Mouse (Mus musculus): ENCODE results near the gene Wwtr1. TPM values are rescaled to one million over a fixed set of nuclear protein-coding genes. Genes with fewer than 3 reads are reported as not detected.
A peak's percentile ranks its signal among the peaks of the same experiment; 100 is the strongest.

The Wwtr1 gene
- polyA plus RNA-seq, 1 experiment from 2014 or later = 26.3 TPM

DNA sequence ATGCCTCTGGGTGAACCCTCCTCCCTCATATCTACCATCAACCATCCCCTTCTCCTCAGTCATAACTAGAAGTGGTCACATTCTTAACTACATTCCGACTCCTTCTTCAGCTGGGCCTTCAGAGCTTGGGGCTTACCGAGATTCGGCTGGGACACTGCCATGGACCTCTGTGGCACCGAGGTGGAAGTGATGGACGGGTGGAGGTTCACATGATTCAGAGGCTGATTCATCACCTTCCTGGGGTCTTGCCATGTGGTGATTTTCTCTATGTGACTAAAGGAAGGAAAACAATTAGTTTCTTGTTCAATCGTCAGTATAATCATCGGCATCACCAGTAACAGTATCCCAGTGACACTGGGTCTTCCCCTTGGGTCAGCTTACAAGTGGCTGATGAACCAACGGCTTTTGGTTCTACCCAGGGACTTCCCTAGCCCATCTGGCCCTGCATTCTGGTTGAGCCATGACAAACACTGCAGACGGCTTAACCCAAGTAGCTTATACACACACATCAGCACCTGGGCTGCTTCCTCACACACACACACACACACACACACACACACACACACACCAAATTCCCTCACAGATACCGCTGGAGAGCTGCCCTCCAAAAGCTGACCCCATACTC is 74.0 kb downstream of the Wwtr1 start:
- Histone ChIP-seq H3K4me2 (replicated peaks; ENCODE audit: low read depth, low read length) (no peak overlapping the region), H3K27ac (ENCODE audit: low read length) (no peak overlapping the region), H3K4me1 (ENCODE audit: control insufficient read depth, insufficient read depth, low read length) (no peaks in the 10 kb centered on the region), H3K4me3 (ENCODE audit: low read depth, low read length) (no peak overlapping the region), H3K27me3 (ENCODE audit: control insufficient read depth, insufficient read depth, low read length) (no peaks in the 10 kb centered on the region), H3K9me3 (ENCODE audit: control insufficient read depth, low read depth, low read length) (no peaks in the 10 kb centered on the region), H3K9ac (replicated peaks; ENCODE audit: low read depth, low read length) (no peak overlapping the region), H3K36me3 (ENCODE audit: control insufficient read depth, insufficient read depth, low read length) (no peaks in the 10 kb centered on the region)
- 78% methylated on average over 10 of the region's 10 CpGs for WGBS
- ATAC-seq (ENCODE audit: insufficient number of reproducible peaks, insufficient read depth, low FRiP score, low read depth) = no peak

DNA sequence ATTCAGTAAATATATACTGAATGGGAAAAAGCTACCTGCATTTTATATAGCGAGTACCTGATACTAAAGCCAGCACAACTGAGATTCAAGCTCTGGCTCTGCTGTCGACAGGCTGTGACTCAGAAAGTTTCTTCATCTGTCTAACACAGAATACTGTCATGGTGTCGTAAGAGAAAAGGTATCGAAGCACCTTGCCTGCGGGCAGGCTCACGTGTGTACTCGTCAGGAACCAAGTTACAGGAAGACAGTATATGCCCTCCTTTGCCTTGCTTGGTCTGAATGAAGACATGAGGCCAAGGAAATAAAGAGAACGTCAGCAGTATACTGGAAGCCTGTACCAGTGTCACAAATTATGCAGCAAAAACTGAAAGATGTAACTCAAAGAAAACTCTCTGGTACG is 74.9 kb downstream of the Wwtr1 start:
- Histone ChIP-seq H3K27ac (ENCODE audit: low read length) (no peak overlapping the region), H3K4me1 (ENCODE audit: control insufficient read depth, insufficient read depth, low read length) (no peaks in the 10 kb centered on the region), H3K36me3 (ENCODE audit: control insufficient read depth, insufficient read depth, low read length) (no peaks in the 10 kb centered on the region), H3K4me2 (replicated peaks; ENCODE audit: low read depth, low read length) (no peak overlapping the region), H3K9me3 (ENCODE audit: control insufficient read depth, low read depth, low read length) (no peaks in the 10 kb centered on the region), H3K4me3 (ENCODE audit: low read depth, low read length) (no peak overlapping the region), H3K9ac (replicated peaks; ENCODE audit: low read depth, low read length) (no peak overlapping the region), H3K27me3 (ENCODE audit: control insufficient read depth, insufficient read depth, low read length) (no peaks in the 10 kb centered on the region)
- WGBS = 94% methylated on average over 9 of the region's 9 CpGs
- ATAC-seq (ENCODE audit: insufficient number of reproducible peaks, insufficient read depth, low FRiP score, low read depth) = no peak

DNA sequence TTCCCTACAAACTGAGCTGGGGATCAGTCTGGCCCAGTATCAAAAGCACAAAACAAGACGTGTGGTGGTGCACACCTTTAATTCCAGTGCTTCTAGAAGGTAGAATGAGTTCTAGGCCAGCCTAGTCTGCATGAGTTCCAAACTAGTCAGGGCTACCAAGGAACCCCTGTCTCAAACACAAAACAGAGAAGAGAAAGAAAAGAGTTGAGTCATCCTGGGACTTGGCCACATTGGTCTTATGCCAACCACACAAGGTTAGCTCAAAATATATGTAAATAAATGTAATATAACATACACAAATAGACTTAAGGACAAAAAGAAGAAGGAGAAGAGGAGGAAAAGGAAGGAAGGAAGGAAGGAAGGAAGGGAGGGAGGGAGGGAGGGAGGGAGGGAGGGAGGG is 77.9 kb downstream of the Wwtr1 start:
- no peak for ATAC-seq (ENCODE audit: insufficient number of reproducible peaks, insufficient read depth, low FRiP score, low read depth)
- Histone ChIP-seq H3K4me3 (ENCODE audit: low read depth, low read length) (no peak overlapping the region), H3K4me2 (replicated peaks; ENCODE audit: low read depth, low read length) (no peak overlapping the region), H3K27ac (ENCODE audit: low read length) (no peak overlapping the region), H3K36me3 (ENCODE audit: control insufficient read depth, insufficient read depth, low read length) (no peaks in the 10 kb centered on the region), H3K4me1 (ENCODE audit: control insufficient read depth, insufficient read depth, low read length) (peaks cover 12% of the 10 kb centered on the region; the same call in 1 of the 2 replicates), H3K27me3 (ENCODE audit: control insufficient read depth, insufficient read depth, low read length) (no peaks in the 10 kb centered on the region), H3K9ac (replicated peaks; ENCODE audit: low read depth, low read length) (no peak overlapping the region), H3K9me3 (ENCODE audit: control insufficient read depth, low read depth, low read length) (no peaks in the 10 kb centered on the region)
- 82% methylated on average over 1 of the region's 1 CpGs for WGBS

DNA sequence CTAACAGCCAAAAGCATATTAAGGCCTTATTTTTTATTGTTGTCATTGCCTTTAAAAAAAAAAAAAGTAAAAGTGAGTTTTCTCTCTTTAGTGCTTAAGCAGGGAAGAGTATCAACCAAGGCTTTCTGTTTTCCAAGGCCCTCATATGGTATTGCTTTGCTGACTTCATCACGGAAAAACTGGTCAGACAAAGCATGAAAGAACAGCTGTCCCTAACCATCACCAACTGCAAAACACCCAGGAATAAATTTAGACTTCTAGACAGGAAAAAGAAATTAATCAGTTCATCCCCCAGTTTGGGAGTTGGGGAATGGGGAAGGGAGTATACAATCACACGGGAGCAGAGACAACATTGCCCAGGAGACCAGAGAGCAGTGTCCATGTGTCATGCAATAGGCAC is 79.3 kb downstream of the Wwtr1 start:
- 72% methylated on average over 2 of the region's 2 CpGs for WGBS
- no peak for ATAC-seq (ENCODE audit: insufficient number of reproducible peaks, insufficient read depth, low FRiP score, low read depth)
- Histone ChIP-seq H3K9ac (replicated peaks; ENCODE audit: low read depth, low read length) (no peak overlapping the region), H3K27me3 (ENCODE audit: control insufficient read depth, insufficient read depth, low read length) (no peaks in the 10 kb centered on the region), H3K4me3 (ENCODE audit: low read depth, low read length) (no peak overlapping the region), H3K9me3 (ENCODE audit: control insufficient read depth, low read depth, low read length) (no peaks in the 10 kb centered on the region), H3K4me1 (ENCODE audit: control insufficient read depth, insufficient read depth, low read length) (peaks cover 12% of the 10 kb centered on the region; the same call in 1 of the 2 replicates), H3K27ac (ENCODE audit: low read length) (no peak overlapping the region), H3K4me2 (replicated peaks; ENCODE audit: low read depth, low read length) (no peak overlapping the region), H3K36me3 (ENCODE audit: control insufficient read depth, insufficient read depth, low read length) (no peaks in the 10 kb centered on the region)

DNA sequence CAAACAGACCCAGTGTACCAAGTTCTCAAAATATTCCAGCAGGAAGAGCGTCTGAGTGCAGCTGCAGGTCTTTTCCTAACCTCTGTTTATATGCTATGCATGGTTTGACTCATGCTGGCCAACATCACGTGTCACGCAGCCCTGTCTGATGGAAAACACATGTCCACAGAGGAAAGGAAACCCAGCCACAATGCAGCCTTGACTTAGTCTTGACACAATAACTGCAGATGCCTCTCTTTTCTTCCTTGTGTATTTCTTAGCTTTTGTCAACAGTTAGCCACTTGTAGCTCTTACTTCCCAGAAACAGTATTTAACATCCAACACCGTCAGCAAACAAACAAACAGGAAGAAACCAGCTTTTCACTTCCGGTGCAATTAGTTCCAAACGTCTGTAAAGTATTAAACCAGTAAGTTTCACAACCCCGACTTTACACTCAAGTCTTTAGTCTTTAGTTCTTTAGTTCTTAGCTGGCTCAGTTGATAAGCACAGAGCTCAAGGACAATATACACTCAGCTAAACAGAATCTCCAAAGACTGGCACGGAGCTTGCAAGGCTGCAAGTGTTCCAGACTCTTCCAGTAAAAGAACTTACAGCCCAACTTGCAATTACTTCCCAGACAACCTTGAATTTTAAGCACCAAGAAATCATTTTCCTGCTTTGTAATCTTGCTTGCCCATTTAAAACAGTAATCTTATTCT is 88.1 kb downstream of the Wwtr1 start:
- Histone ChIP-seq H3K36me3 (ENCODE audit: control insufficient read depth, insufficient read depth, low read length) (no peaks in the 10 kb centered on the region), H3K4me1 (ENCODE audit: control insufficient read depth, insufficient read depth, low read length) (peaks cover 15% of the 10 kb centered on the region; the same call in 1 of the 2 replicates), H3K4me3 (ENCODE audit: low read depth, low read length) (no peak overlapping the region), H3K27ac (ENCODE audit: low read length) (peak overlapping the region; percentile 88), H3K4me2 (replicated peaks; ENCODE audit: low read depth, low read length) (peak overlapping the region; percentile 10; the same call in 1 of the 2 replicates), H3K27me3 (ENCODE audit: control insufficient read depth, insufficient read depth, low read length) (no peaks in the 10 kb centered on the region), H3K9ac (replicated peaks; ENCODE audit: low read depth, low read length) (no peak overlapping the region), H3K9me3 (ENCODE audit: control insufficient read depth, low read depth, low read length) (no peaks in the 10 kb centered on the region)
- WGBS = 33% methylated on average over 8 of the region's 8 CpGs
- peak; percentile 92; the same call in 1 of the 2 replicates for ATAC-seq (ENCODE audit: insufficient number of reproducible peaks, insufficient read depth, low FRiP score, low read depth)

DNA sequence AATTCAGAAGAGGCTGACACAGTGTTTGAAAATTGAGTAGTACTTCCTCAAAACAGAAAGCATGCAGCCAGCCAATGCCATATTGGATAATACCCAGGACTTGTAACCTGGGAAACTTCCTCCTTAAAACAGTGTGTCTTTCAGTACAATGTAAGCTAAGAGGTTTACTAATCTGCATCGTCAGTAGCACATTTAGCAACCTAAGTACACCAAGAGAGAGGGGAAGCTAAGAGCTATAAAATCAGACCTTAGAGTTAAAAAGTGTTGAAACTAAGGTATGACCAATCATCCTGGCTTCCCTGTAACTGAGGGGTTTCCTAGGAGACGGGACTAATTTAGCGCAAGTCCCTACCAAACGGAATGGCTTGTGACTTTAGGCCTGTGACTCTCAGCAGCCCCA is 89.6 kb downstream of the Wwtr1 start:
- no peaks in the 10 kb centered on the region for H3K9me3 ChIP-seq (ENCODE audit: control insufficient read depth, low read depth, low read length)
- H3K27me3 ChIP-seq (ENCODE audit: control insufficient read depth, insufficient read depth, low read length) = no peaks in the 10 kb centered on the region
- peaks cover 18% of the 10 kb centered on the region; the same call in 1 of the 2 replicates for H3K4me1 ChIP-seq (ENCODE audit: control insufficient read depth, insufficient read depth, low read length)
- no peak overlapping the region for H3K4me2 ChIP-seq (replicated peaks; ENCODE audit: low read depth, low read length)
- H3K27ac ChIP-seq (ENCODE audit: low read length) = no peak overlapping the region
- no peak overlapping the region for H3K4me3 ChIP-seq (ENCODE audit: low read depth, low read length)
- no peak overlapping the region for H3K9ac ChIP-seq (replicated peaks; ENCODE audit: low read depth, low read length)
- ATAC-seq (ENCODE audit: insufficient number of reproducible peaks, insufficient read depth, low FRiP score, low read depth) = no peak
- WGBS = 86% methylated on average over 4 of the region's 4 CpGs
- H3K36me3 ChIP-seq (ENCODE audit: control insufficient read depth, insufficient read depth, low read length) = no peaks in the 10 kb centered on the region

DNA sequence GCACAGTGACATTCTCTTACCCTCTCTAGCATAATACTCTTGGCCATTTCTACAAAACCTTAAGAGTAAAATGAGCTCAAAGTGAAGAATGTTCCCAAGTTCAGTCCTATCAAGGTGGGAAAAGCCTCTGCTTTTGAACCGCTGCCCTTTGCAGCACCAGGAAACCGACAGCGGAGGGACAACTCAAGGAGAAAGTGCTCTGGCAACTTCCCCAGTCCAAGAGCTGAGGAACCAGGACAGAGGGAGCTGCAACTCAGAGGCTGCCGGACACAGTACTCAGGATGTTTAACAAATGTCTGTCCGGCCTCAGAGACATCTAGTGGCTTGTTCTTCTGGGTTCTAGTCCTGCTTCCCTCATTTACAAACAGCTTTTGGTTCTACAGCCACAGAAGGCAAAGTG is 93.7 kb downstream of the Wwtr1 start:
- Histone ChIP-seq H3K9me3 (ENCODE audit: control insufficient read depth, low read depth, low read length) (no peaks in the 10 kb centered on the region), H3K4me2 (replicated peaks; ENCODE audit: low read depth, low read length) (no peak overlapping the region), H3K9ac (replicated peaks; ENCODE audit: low read depth, low read length) (no peak overlapping the region), H3K4me3 (ENCODE audit: low read depth, low read length) (no peak overlapping the region), H3K36me3 (ENCODE audit: control insufficient read depth, insufficient read depth, low read length) (0 out of 2 replicates have a peak, but pooled peaks cover 4% of the 10 kb centered on the region), H3K27me3 (ENCODE audit: control insufficient read depth, insufficient read depth, low read length) (no peaks in the 10 kb centered on the region), H3K4me1 (ENCODE audit: control insufficient read depth, insufficient read depth, low read length) (0 out of 2 replicates have a peak, but pooled peaks cover 4% of the 10 kb centered on the region), H3K27ac (ENCODE audit: low read length) (no peak overlapping the region)
- ATAC-seq (ENCODE audit: insufficient number of reproducible peaks, insufficient read depth, low FRiP score, low read depth) = no peak
- WGBS = 81% methylated on average over 5 of the region's 5 CpGs

DNA sequence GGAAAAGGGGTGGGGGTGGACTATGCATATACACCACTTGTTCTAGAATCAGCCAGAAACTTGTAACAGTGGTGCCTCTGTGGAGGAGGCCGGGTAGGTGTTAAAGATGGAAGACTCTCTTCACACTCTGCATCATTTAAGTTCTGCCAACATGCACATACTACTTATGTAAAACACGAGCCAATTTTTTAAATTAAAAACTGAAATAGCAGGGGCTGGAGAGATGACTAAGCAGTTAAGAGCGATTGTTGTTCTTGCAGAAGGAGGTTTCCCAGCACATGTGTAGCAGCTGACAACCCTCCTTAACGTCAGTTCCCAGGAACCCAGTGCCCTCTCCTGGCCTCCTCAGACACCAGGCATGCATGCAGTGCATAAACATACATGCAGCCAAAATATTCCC is 95.1 kb downstream of the Wwtr1 start:
- Histone ChIP-seq H3K4me1 (ENCODE audit: control insufficient read depth, insufficient read depth, low read length) (0 out of 2 replicates have a peak, but pooled peaks cover 3% of the 10 kb centered on the region), H3K9ac (replicated peaks; ENCODE audit: low read depth, low read length) (no peak overlapping the region), H3K4me3 (ENCODE audit: low read depth, low read length) (no peak overlapping the region), H3K9me3 (ENCODE audit: control insufficient read depth, low read depth, low read length) (no peaks in the 10 kb centered on the region), H3K4me2 (replicated peaks; ENCODE audit: low read depth, low read length) (no peak overlapping the region), H3K27ac (ENCODE audit: low read length) (no peak overlapping the region), H3K27me3 (ENCODE audit: control insufficient read depth, insufficient read depth, low read length) (no peaks in the 10 kb centered on the region), H3K36me3 (ENCODE audit: control insufficient read depth, insufficient read depth, low read length) (0 out of 2 replicates have a peak, but pooled peaks cover 4% of the 10 kb centered on the region)
- 65% methylated on average over 4 of the region's 4 CpGs for WGBS
- ATAC-seq (ENCODE audit: insufficient number of reproducible peaks, insufficient read depth, low FRiP score, low read depth) = no peak
